Mouse (Mus musculus): ENCODE measurements at regions not wholly inside any gene's neighbourhood (a gene's known extent, or its start where the extent isn't known, plus 50 kb on each side); places are given as distances from the start of the nearest gene placed in this dataset.
"Not testable (repeated sequence)": the region's sequence is repeated elsewhere in the genome, so short reads cannot be mapped to it uniquely, and the experiment has no call there.

DNA sequence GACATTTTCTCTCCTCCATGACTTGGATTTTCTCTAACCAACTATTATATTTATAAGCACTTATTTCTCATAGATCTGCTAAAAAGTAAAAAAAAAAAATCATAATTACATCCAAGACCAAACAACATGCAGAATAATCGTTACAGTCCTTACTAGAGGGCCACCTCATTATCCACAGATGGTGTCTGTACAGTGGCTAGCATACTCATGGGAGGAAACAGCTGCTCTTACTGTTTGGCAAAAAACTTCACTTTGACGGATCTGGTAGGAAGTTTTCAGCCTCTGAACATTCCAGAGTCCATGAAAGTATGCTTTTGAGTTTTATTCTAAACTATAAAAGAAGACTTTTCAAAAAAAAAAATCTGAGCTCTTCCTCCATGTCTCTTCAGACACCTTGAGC, 159.1 kb upstream of the Gm10306 start:
- ATAC-seq (ENCODE audit: low FRiP score, low TSS enrichment) = no peak
- no peak overlapping the region for H3K27ac ChIP-seq (ENCODE audit: low read depth, low read length)
- no peak overlapping the region for H3K9ac ChIP-seq (ENCODE audit: low read depth, low read length)
- H3K36me3 ChIP-seq (ENCODE audit: control insufficient read depth, insufficient read depth, low read length) = no peaks in the 10 kb centered on the region
- H3K4me1 ChIP-seq (ENCODE audit: control insufficient read depth, insufficient read depth, low read length) = no peaks in the 10 kb centered on the region
- H3K4me3 ChIP-seq (ENCODE audit: low read length) = no peak overlapping the region
- 64% methylated on average over 2 of the region's 2 CpGs for WGBS
- H3K27me3 ChIP-seq (ENCODE audit: control insufficient read depth, insufficient read depth, low read length) = no peaks in the 10 kb centered on the region
- H3K9me3 ChIP-seq (ENCODE audit: control insufficient read depth, low read length) = no peaks in the 10 kb centered on the region
- no peak overlapping the region for H3K4me2 ChIP-seq (replicated peaks; ENCODE audit: low read depth, low read length)

GRCm38 (mm10) chr4:94406922-94407321, 149.4 kb upstream of the Gm10306 start:
- H3K27ac ChIP-seq (ENCODE audit: low read depth, low read length) = no peak overlapping the region
- no peak overlapping the region for H3K4me2 ChIP-seq (replicated peaks; ENCODE audit: low read depth, low read length)
- ATAC-seq (ENCODE audit: low FRiP score, low TSS enrichment) = no peak
- 76% methylated on average over 1 of the region's 1 CpGs for WGBS
- H3K36me3 ChIP-seq (ENCODE audit: control insufficient read depth, insufficient read depth, low read length) = no peaks in the 10 kb centered on the region
- H3K9ac ChIP-seq (ENCODE audit: low read depth, low read length) = no peak overlapping the region
- no peaks in the 10 kb centered on the region for H3K4me1 ChIP-seq (ENCODE audit: control insufficient read depth, insufficient read depth, low read length)
- no peak overlapping the region for H3K4me3 ChIP-seq (ENCODE audit: low read length)
- H3K27me3 ChIP-seq (ENCODE audit: control insufficient read depth, insufficient read depth, low read length) = no peaks in the 10 kb centered on the region
- no peaks in the 10 kb centered on the region for H3K9me3 ChIP-seq (ENCODE audit: control insufficient read depth, low read length)

DNA sequence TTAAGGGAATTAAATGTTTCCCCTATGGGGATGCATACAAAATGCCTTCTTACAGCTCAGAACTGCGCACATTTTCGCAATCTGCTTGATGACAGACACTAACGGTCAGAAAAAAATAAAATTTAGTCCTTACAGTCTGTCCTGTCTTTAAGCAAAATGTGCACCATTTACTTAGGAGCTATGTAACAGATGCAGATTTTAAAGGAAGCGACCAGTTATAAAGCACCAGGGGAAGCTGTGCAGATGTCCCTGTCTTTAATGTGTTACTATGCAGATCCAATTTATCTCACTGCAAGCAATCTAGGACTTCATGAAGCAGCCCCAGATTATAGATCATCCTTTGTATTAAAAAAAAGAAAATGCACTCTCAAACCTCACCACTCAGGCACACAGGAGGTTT, 148.8 kb upstream of the Gm10306 start:
- Histone ChIP-seq H3K4me3 (ENCODE audit: low read length) (no peak overlapping the region), H3K36me3 (ENCODE audit: control insufficient read depth, insufficient read depth, low read length) (no peaks in the 10 kb centered on the region), H3K4me1 (ENCODE audit: control insufficient read depth, insufficient read depth, low read length) (no peaks in the 10 kb centered on the region), H3K27me3 (ENCODE audit: control insufficient read depth, insufficient read depth, low read length) (no peaks in the 10 kb centered on the region), H3K4me2 (replicated peaks; ENCODE audit: low read depth, low read length) (no peak overlapping the region), H3K9me3 (ENCODE audit: control insufficient read depth, low read length) (no peaks in the 10 kb centered on the region), H3K9ac (ENCODE audit: low read depth, low read length) (no peak overlapping the region), H3K27ac (ENCODE audit: low read depth, low read length) (no peak overlapping the region)
- WGBS = 93% methylated on average over 4 of the region's 4 CpGs
- no peak for ATAC-seq (ENCODE audit: low FRiP score, low TSS enrichment)

GRCm38 (mm10) chr4:94412661-94413060, 143.7 kb upstream of the Gm10306 start:
- 42% methylated on average over 2 of the region's 2 CpGs for WGBS
- Histone ChIP-seq H3K9me3 (ENCODE audit: control insufficient read depth, low read length) (no peaks in the 10 kb centered on the region), H3K27me3 (ENCODE audit: control insufficient read depth, insufficient read depth, low read length) (no peaks in the 10 kb centered on the region), H3K4me2 (replicated peaks; ENCODE audit: low read depth, low read length) (no peak overlapping the region), H3K36me3 (ENCODE audit: control insufficient read depth, insufficient read depth, low read length) (no peaks in the 10 kb centered on the region), H3K9ac (ENCODE audit: low read depth, low read length) (no peak overlapping the region), H3K4me1 (ENCODE audit: control insufficient read depth, insufficient read depth, low read length) (no peaks in the 10 kb centered on the region), H3K27ac (ENCODE audit: low read depth, low read length) (no peak overlapping the region), H3K4me3 (ENCODE audit: low read length) (no peak overlapping the region)
- peak; percentile 75; the same call in 1 of the 2 replicates for ATAC-seq (ENCODE audit: low FRiP score, low TSS enrichment)

DNA sequence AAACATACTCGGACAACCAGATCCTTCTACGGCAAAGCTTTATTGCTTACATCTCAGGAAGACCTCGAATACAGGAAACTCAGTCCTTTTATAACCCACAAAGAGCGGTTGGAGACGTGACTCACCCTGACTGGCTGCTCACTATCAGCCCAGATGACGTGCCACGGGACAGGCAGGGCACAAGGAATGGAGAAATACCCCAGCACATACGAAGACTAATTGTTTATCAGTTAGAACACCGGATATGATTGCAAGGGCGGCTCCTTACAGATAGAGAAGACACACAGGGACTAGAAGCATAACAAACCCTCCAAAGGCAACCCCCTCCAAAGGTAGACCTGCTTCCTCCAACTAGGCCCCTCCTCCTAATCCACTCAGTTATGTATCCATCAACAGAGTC, 130.8 kb upstream of the Gm10306 start:
- 89% methylated on average over 8 of the region's 10 CpGs for WGBS
- not testable (repeated sequence) for H3K9ac ChIP-seq (ENCODE audit: low read depth, low read length); H3K9me3 ChIP-seq (ENCODE audit: control insufficient read depth, low read length); H3K4me2 ChIP-seq (replicated peaks; ENCODE audit: low read depth, low read length); H3K4me1 ChIP-seq (ENCODE audit: control insufficient read depth, insufficient read depth, low read length); H3K27ac ChIP-seq (ENCODE audit: low read depth, low read length); H3K36me3 ChIP-seq (ENCODE audit: control insufficient read depth, insufficient read depth, low read length); ATAC-seq (ENCODE audit: low FRiP score, low TSS enrichment); H3K4me3 ChIP-seq (ENCODE audit: low read length); H3K27me3 ChIP-seq (ENCODE audit: control insufficient read depth, insufficient read depth, low read length)

GRCm38 (mm10) chr4:94427581-94427980, 128.8 kb upstream of the Gm10306 start:
- Histone ChIP-seq H3K27me3 (ENCODE audit: control insufficient read depth, insufficient read depth, low read length) (no peaks in the 10 kb centered on the region), H3K9ac (ENCODE audit: low read depth, low read length) (no peak overlapping the region), H3K4me1 (ENCODE audit: control insufficient read depth, insufficient read depth, low read length) (no peaks in the 10 kb centered on the region), H3K36me3 (ENCODE audit: control insufficient read depth, insufficient read depth, low read length) (no peaks in the 10 kb centered on the region), H3K9me3 (ENCODE audit: control insufficient read depth, low read length) (peaks cover 8% of the 10 kb centered on the region; the same call in 1 of the 2 replicates), H3K4me3 (ENCODE audit: low read length) (no peak overlapping the region), H3K27ac (ENCODE audit: low read depth, low read length) (no peak overlapping the region), H3K4me2 (replicated peaks; ENCODE audit: low read depth, low read length) (no peak overlapping the region)
- ATAC-seq (ENCODE audit: low FRiP score, low TSS enrichment) = no peak
- WGBS = 91% methylated on average over 5 of the region's 5 CpGs

- no peaks in the 10 kb centered on the region for H3K27me3 ChIP-seq (ENCODE audit: control insufficient read depth, insufficient read depth, low read length)
- no peak overlapping the region for H3K4me3 ChIP-seq (ENCODE audit: low read length)
- no peak for ATAC-seq (ENCODE audit: low FRiP score, low TSS enrichment)
- H3K27ac ChIP-seq (ENCODE audit: low read depth, low read length) = no peak overlapping the region
- H3K4me1 ChIP-seq (ENCODE audit: control insufficient read depth, insufficient read depth, low read length) = no peaks in the 10 kb centered on the region
- no peak overlapping the region for H3K4me2 ChIP-seq (replicated peaks; ENCODE audit: low read depth, low read length)
- 72% methylated on average over 3 of the region's 3 CpGs for WGBS
- no peaks in the 10 kb centered on the region for H3K36me3 ChIP-seq (ENCODE audit: control insufficient read depth, insufficient read depth, low read length)
- H3K9ac ChIP-seq (ENCODE audit: low read depth, low read length) = no peak overlapping the region
- peaks cover 8% of the 10 kb centered on the region; the same call in 1 of the 2 replicates for H3K9me3 ChIP-seq (ENCODE audit: control insufficient read depth, low read length)
These were observed 124.3 kb upstream of the Gm10306 start for GRCm38 (mm10) chr4:94432005-94432404.

GRCm38 (mm10) chr4:94437717-94438435, 118.5 kb upstream of the Gm10306 start:
- 74% methylated on average over 10 of the region's 10 CpGs for WGBS
- Histone ChIP-seq H3K4me3 (ENCODE audit: low read length) (no peak overlapping the region), H3K27ac (ENCODE audit: low read depth, low read length) (no peak overlapping the region), H3K36me3 (ENCODE audit: control insufficient read depth, insufficient read depth, low read length) (no peaks in the 10 kb centered on the region), H3K27me3 (ENCODE audit: control insufficient read depth, insufficient read depth, low read length) (no peaks in the 10 kb centered on the region), H3K9ac (ENCODE audit: low read depth, low read length) (no peak overlapping the region), H3K4me1 (ENCODE audit: control insufficient read depth, insufficient read depth, low read length) (no peaks in the 10 kb centered on the region), H3K9me3 (ENCODE audit: control insufficient read depth, low read length) (no peaks in the 10 kb centered on the region), H3K4me2 (replicated peaks; ENCODE audit: low read depth, low read length) (no peak overlapping the region)
- no peak for ATAC-seq (ENCODE audit: low FRiP score, low TSS enrichment)

- no peak for ATAC-seq (ENCODE audit: low FRiP score, low TSS enrichment)
- Histone ChIP-seq H3K9me3 (ENCODE audit: control insufficient read depth, low read length) (no peaks in the 10 kb centered on the region), H3K4me2 (replicated peaks; ENCODE audit: low read depth, low read length) (no peak overlapping the region), H3K36me3 (ENCODE audit: control insufficient read depth, insufficient read depth, low read length) (no peaks in the 10 kb centered on the region), H3K27me3 (ENCODE audit: control insufficient read depth, insufficient read depth, low read length) (no peaks in the 10 kb centered on the region), H3K9ac (ENCODE audit: low read depth, low read length) (no peak overlapping the region), H3K4me3 (ENCODE audit: low read length) (no peak overlapping the region), H3K4me1 (ENCODE audit: control insufficient read depth, insufficient read depth, low read length) (no peaks in the 10 kb centered on the region), H3K27ac (ENCODE audit: low read depth, low read length) (no peak overlapping the region)
- WGBS = 83% methylated on average over 6 of the region's 6 CpGs
These were observed 117.0 kb upstream of the Gm10306 start for GRCm38 (mm10) chr4:94439159-94439836.

All from kidney, embryonic 14.5 days (tissue).